Mouse (Mus musculus) CD4-positive, CD25-positive, alpha-beta regulatory T cell, adult 4 months (primary cell): ENCODE data around the gene Scrt2. TPM values are rescaled to one million over a fixed set of nuclear protein-coding genes. Genes with fewer than 3 reads are reported as not detected.

ENCODE experiments used
- ATAC-seq: one replicate; pipeline ENCODE4 v1.8.0; 2017
- polyA plus RNA-seq, 2 experiments: library from polyadenylated mRNA; unstranded; fragments of 100-300 nt; shearing (Covaris generic); gene quantifications; one replicate each; pipeline ENCODE4 v1.2.1; 2017

Scrt2 gene
- polyA plus RNA-seq, 2 experiments from 2014 or later = not detected

DNA sequence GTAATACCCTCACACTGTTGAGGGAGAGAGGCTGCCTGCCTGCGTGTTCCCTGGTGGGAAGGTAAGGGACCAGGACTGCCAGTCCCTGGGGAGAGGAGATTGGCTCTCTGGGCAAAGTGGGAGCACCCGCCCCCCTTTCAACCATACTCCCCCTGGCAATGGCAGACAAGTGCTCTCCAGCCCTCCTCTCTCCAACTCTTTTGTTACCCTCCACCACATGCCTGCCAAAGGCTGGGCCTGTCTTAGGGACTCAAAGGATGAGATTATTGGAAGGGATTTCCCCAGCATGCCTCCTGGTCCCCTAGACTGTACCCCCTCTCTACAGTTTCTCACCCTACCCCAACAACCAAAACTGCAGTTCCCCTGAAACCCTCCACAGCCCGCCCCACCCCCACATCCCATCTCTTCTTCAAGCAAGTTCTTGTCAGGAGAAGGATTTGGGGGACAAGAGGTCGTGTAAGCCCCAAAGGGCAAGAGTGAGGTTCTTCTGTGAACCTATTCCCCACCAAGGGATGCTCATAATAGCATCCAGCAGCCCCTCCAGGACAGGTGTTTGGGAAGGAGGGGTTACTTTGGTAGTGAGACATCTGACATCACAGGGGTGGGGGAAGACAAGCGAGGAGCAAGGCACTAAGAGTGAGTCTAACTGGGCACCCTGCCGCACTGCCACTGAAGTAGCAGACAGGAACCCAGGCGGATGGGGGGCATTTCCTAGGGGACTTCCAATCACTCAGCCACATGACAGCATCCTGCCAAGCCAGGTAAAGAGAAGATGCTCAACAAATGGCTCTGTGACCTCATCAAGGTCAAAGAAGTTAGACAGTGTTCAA is 1.3 kb downstream of the Scrt2 start:
- ATAC-seq = no peak

DNA sequence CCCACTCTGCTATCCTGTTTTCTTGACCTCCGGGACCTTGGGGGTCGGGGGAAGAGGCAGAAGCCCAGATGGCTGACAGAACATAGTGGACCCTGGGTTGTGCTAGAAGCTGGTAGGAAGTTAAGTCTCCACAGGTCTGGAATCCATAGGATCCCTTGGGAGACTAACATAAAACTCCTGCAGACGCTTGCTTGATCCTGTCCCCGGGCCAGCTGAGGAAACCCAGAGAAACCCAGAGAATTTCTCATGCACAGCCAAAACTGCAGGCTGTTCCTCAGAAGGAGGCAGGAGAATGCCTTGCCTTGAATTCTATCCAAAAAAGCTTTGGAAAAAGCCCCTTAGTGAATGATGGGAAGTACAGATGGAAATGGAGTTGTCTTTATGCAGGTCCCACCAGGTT is 2.1 kb downstream of the Scrt2 start:
- no peak for ATAC-seq

DNA sequence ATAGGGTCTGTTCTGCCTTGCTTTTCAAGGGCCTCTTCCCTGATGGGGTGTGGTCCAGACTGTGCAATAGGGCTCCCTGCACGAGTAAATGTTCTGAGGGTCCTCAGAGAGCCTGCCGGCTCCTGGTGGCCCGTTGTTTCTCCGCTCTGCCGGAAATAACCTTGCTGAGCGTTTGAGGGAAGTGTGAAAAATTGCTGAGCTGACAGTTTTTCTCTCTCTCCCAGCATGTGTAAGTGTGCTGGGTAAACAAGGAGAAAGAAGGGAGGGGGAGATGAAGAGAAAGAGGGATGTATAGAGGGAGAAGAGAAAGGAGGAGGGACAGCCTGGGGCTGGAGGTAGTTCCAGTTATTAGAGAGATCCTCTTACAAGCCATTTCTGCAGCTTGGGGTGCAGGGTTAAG is 3.0 kb downstream of the Scrt2 start:
- no peak for ATAC-seq

DNA sequence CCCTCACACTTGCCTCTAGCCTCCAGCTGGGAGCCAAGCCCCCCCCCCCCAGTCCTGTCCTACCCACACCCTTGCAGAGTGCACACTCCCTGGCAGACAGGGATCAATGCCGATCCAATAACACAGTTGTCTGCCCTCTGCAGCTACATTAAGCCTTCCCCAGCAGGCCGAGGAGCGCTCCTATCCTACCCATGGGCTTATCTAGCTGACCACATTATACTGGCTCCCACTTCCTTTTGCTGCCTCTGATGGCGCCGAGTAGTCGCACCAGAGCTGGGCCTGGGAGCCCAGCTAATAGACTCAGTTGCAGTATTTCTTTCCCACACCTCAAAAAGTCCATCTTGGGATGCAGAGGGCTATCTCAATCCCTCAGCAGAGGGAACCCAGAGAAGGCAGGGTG is 4.1 kb downstream of the Scrt2 start:
- no peak for ATAC-seq

DNA sequence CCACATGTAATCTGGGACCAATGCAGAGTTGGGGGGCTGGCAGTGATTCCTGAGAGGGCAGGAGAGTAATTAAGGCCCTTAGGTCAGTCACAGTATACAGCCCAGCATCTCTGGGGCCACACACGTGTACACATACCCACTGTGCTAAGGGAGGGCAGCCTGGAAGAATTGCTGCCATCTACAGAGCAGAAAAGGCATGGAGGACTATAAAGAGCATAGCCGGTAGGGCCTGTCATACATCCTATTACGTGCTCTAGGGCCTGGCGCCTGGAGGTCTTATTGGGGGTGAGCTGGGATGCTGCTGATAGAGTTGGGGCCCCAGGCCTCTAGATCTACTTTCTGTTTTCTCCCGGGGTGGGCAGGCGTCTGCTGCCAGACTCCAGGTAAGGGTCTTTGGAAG is 5.1 kb downstream of the Scrt2 start:
- ATAC-seq = no peak

DNA sequence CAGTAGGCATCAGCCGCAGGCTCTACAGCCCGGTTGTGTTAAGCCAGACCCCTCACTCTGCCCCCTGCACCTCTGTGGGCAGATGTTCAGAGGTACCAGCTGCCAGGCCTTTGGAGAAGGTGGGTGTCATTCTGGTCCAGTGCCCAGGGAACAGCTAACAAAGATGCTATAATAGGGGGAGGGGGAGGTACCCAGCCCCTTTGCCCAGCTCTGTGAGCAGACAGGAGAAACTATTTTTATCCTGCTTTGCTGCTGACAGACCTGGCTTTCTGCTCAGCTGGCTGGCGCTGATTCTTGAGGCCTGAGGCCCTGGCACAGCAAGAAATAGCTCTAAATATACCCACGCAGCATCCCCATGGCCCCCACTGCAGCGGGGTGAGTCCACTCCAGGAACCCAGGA is 5.8 kb downstream of the Scrt2 start:
- no peak for ATAC-seq

DNA sequence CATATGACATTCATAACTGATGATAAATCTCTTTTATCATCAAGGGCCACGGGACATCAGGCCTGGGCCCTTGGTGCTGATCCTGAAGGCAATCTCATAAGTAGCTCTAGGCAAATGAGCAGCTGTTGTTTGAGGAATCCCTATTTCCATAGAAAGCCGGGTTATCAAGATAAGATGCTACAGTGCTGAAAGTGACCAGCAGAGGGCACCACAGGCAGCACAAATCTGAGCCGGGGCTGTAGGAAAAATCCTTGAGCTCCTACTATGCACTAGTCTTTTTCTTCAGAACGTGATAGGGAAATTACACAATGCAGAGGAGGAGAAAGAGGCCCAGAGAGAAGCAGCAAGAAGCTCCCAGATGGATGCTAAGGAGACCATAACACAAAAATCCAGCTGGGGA is 7.7 kb downstream of the Scrt2 start:
- no peak for ATAC-seq

DNA sequence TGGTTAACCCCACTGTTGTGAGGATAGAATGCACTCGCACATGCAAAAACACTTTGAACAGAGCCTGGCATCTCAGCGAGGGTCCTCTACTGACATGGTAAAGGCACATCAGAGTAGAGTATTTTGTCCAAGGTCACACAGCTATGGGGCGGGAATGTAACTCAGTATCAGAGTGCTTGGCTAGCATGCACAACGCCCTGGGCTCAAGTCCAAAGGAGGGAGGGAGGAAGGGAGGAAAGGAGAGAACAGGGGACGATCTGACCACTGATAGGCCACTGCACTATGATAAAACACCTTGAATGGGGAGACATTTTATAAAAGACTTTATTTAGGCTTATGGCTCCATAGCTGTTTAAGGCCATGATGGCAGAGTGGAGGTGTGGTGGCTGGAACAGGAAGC is 8.3 kb downstream of the Scrt2 start:
- no peak for ATAC-seq

DNA sequence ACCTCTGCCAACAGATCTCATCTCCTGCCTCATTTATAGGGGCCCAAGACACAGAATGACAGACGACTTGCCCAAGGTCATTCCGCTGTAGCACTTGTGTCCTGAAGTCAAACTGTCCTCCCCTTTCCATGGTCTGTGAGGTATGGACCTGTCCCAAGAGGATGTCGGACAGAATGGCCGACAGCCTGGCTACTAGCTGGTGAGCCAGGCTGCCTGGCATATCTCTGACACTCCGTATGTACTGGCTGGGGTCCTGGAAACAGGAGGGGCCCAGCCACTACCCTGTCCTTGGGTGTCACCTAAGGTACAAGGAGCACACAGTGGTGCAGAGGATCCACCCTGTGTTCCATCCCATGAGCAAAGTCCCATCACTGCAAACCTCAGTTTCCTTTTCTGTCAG is 9.2 kb downstream of the Scrt2 start:
- no peak for ATAC-seq

DNA sequence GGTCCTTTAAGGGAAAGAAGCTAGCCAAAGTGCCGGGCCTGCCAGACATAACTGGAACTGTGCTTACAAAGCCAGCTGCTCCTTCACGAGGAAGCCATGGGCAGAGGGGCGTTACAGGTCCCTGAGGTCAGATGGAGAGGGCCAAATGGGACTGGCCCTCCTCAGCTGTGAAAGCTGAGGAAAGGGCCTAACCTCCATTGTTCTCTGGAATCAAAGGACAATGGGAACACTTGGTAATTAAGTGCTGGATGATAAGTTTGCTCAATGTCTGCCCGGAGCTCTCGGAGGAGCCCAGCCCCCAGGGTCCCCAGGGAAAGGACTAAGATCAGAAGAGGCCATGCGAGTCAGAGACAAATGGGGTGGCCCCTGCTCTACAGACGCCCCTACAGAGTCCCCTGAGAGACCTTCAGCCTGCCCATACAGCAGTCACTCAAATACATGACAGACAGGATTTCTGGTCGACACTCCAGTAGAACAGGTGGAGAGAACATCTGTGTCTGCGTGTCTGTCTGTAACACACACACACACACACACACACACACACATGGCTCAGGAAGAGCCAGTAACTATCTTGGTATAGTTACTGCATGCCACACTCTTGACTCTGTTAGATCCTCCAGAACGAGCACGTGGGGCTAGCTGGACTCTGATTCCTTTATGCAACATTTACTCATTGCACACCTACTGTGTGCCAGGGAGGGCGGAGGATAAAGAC is 10.2 kb downstream of the Scrt2 start:
- ATAC-seq = no peak

DNA sequence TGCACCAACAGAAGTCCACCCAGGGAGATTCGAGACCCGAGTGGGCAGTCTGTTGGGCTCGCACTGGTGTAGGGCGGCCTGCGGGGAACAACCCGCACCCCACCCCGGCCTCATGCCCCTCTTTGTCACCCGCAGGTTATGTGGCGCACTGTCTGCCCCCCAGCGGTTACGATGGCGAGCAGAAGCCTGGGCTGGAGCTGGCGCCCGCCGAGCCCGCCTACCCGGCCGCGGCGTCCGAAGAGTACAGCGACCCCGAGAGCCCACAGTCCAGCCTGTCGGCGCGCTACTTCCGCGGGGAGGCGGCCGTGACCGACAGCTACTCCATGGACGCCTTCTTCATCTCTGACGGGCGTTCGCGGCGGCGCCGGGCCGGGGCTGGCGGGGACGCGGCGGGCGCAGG is 11.6 kb downstream of the Scrt2 start:
- ATAC-seq = no peak

DNA sequence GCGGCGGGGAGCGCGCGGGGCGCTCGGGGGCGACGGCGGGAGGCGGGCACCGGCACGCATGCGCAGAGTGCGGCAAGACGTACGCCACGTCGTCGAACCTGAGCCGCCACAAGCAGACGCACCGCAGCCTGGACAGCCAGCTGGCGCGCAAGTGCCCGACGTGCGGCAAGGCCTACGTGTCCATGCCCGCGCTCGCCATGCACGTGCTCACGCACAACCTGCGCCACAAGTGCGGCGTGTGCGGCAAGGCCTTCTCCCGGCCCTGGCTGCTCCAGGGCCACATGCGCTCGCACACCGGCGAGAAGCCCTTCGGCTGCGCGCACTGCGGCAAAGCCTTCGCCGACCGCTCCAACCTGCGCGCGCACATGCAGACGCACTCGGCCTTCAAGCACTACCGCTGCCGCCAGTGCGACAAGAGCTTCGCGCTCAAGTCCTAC is 12.0 kb downstream of the Scrt2 start:
- ATAC-seq = no peak

DNA sequence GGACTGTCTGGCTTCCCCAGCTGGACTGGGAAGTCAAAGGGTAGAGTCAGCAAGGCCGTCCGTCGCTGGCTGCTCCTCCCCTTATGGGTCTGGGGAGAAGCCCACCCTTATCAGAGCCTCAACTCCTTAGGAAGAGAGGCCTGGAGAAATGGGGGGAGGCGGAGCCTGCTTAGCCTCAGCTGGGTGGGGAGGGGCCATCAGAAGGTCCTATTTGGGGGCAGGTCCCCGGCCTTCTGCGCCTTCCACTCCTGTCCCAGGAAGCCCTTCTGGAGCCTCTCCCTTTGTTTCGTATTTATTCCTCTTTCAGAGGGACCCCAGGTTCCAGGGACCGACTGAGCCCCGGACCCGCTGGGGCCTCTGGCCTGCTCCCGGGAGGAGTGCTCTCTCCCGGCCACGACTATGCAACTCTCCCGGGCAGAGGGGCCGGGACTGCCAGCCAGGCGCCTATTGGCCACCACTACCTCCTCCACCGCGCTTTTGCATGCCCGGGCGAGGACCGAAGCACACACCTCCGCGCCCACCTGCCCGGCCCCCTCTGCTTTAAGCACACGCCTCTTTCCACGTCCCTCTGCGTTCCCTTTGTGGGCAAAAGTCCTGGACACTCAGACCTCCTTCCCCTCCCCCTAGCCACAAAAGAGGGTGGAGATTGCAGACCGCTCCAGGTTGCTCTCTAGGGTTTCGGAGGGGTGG is 13.7 kb downstream of the Scrt2 start:
- ATAC-seq = no peak

DNA sequence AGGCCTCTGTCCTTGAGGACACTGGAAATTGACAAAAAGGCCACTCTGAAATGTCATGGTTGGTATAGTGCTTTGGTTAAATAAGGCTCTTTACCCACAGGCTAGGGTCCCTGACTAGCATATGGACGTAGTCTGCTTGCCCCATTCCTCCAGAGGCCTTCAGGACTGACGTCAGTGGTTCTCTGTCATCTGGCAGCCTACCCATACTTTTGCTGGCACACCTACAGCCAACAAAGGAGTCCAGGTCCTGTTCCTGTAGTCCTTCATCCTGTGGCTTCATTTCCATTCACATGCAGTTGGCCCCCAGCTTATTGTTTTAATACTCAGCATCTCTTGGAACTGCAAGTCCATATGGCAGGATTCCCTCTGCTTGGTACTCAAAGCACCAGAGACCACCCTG is 15.6 kb downstream of the Scrt2 start:
- no peak for ATAC-seq

DNA sequence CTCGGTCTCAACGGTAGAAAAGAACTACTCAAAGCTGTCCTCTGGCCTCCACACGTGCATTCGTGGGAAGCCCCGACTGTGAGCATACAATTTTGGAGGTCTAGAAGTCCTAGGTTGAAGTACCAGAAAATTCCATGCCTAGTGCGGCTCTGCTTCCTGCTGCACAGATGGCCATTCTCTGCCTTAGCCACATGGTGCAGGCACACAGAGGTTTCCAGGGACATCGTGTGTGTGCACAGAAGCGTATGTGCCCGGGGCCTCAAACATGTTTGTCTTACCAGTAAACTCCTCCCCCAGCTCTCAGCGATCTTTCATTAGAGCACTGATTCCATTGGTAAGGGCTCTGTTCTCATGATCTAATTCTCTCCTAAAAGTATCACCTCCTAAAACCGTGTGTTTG is 16.6 kb downstream of the Scrt2 start:
- ATAC-seq = no peak

DNA sequence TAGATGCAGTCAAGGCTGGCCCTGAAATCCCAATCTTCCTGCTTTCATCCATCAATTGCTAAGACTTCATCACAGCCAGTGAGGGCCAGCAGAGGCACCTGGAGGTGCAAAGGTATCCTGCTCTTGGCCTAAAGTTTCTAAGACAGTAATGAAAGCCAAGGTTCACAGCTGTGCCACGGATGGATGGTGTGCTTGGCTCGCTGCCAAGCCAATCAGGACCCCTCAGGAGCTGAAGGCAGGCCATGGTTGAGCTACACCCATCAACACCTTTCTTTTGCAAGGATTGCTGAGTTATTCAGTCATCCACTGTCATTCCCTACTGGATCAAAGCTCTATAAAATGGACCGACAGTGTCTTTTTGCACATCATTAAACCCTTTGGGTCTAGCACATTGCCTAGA is 18.2 kb downstream of the Scrt2 start:
- ATAC-seq = no peak

DNA sequence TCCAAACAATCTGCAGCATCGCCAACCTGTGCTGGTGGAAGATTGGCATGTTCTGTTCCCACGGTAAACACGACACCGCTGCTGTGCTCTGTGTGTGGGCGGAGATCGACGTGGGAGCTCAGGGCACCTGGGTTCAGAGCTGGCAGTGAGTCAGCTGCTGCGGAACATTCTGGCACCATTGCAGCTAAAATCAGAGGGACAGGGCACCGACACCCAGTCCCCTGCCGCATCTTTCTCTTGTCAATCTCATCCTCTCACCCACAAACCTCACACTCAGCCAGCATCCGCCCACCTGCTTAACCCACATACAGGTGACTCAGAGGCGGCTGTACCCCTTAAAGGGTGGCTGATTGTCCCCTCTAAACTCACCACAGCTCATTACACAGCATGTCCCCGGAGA is 20.4 kb downstream of the Scrt2 start:
- no peak for ATAC-seq

DNA sequence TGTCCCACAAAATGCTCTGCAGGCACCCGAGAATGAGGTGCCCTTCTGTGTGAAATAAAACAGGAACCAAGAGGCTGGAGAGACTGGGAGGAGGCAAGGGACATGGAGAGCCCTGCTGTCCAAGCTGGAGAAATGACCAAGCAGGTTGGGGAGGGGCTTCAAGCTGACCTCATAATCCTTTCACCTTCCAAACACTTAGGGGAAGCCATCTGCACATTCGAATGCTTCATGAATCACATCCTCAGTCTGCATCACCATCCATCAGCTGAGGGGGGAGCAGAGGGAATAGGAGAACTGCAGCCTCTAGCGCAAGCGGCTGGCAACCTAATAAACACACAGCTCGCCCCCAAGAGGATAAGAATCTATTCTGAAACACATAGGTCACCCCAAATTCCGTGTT is 21.0 kb downstream of the Scrt2 start:
- ATAC-seq = no peak

DNA sequence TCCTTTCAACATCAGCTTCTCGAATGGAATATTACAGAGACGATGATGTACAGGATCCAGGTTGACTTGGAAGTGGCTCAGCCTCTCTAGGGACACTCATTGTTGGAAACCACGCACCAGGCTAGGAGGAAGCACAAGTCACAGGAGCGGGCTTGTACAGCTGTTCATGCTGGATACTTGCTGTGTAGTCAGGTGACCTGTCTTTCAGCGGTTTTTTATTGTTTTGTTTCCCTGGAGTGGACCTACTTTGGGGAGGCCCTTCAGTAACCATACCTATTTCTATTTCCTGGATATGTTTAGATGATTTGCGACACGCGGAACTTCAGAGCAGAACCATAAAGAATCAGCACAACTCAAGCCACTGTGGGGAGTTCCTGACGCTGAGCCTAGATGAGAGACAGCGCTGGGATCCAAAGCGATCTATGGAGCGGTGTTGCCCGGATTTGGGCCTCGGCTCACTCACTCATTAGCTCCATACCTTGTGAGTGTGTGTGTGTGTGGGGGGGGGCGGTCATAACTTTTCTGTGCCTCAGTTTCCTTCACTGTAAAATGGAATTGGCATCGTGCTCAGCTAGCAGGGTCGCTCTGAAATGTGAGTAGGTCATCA is 23.5 kb downstream of the Scrt2 start:
- peak; percentile 35 for ATAC-seq

DNA sequence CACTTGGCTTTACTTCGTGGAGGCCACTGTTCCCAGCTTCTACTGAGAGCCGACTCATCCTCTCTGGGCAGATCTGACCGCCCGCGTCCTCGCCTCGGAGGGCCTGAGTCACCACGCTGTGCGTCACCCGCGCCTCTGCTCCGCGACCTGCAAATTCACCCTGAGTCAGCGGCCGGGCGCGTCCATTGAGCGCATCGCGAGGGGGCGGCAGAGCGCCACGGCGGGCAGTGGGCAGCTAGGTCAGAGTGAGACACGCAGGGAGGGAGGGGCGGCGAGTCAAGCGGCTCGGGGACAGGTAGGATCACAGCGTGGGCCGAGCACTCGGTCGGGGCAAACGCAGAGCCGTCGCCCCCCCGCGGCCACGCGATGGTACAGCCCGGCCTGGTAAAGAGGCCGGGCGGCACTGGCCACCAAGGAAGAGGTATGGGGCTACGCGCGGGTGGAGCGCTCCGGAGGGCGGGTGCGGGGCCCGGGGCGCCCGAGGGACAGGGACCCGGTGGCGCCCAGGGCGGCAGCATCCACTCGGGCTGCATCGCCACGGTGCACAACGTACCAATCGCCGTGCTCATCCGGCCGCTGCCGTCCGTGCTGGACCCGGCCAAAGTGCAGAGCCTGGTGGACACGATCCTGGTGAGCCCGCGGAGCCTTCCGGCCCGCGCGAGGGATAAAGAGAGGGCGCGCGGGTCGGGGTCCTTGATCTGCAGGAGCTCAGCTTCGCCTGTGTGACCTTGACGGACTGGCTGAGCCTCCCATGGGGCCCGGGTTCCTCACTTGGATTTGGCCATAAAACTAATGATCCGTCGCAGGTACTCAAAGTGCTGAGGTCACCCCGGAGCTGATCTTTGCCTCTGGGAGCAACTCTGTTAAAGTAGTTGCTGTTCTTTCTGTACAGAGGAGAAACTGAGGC is 24.2 kb downstream of the Scrt2 start, which contains the start of gene Srxn1:
Gene Srxn1 (plus strand): TSS at position 199 of the 907 bp plus-strand sequence.
- peak; percentile 81 for ATAC-seq

DNA sequence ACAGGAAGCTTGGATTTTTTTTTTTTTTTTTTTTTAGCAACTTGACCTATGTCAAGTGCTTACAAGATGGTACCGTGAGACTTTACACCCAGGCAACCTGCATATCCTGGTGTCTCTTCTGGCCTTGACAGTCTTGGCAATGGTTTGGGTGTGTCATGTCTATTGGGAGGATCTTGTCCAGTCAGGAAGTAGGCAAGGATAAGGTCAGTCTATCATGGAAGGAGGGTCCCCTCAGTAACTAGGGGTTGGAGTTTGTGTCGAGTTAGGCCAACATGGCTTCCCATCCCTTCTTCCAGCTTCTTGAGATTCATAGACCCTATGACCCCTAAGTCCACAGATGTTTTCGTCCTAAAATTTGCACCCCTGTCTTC is 24.9 kb downstream of the Scrt2 start:
- ATAC-seq = no peak

DNA sequence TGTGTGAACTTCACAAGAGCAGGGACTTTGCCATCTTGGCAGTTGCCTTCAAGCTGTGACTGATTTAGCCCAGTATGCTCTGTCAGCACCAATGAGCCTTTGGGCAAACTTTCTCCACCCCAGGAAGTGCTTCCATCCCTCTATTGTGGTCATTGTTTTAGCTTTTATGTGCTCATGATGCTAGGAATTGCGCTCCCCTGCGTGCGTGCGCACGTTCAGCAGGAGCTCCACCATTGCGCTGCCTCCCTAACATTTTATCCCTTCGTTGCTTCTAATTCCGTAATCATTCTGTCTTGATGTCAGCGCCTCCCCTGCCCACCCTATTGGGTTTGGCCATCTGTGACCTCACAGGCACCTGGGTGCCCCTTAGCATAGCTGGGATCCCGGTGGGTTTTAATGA is 25.3 kb downstream of the Scrt2 start:
- ATAC-seq = no peak
